Mouse (Mus musculus): Measurements from ENCODE around the gene Igfbp6.
"Not testable (repeated sequence)": the region's sequence is repeated elsewhere in the genome, so short reads cannot be mapped to it uniquely, and the experiment has no call there.

Gene Igfbp6

DNA sequence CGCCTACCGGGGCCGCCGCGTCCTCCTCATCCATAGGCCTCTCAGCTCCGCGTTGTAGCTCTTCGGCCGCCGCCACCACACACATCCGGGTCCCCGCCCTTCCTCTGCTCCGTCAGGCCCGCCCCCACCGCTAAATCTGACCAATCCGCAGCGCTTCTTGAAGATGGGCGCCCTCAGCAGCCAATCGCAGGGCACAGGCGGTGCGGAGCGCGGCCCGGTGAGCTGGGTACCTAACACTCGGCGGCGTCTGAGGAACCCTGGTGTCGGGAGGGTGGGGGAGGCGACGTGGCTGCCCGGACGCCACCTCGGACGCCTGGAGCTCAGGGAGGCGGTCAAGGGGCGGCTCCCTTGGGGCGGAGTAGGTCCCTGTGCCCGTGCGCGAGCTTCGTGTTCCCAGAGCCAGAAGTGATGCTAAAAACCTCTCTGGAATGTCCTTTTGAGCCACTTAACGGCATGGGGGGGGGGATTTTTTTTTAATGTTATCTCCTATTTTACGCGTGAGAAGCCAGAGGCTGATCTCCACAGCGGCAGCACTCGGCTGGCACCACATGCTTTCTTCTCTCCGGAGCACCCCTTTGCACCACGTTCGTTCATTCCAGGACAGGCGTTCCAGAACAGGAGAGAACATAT, 7.9 kb upstream of the Igfbp6 start, which contains the start of gene Spryd3:
TSS of gene Spryd3 (minus strand) at position 106 of the 630 bp plus-strand sequence.
- DNase-seq (ENCODE audit: low read depth, low spot score), result peak; percentile 92

GRCm38 (mm10) chr15:102141120-102141519, 3.0 kb upstream of the Igfbp6 start:
- no peak for DNase-seq (ENCODE audit: low read depth, low spot score)

DNA sequence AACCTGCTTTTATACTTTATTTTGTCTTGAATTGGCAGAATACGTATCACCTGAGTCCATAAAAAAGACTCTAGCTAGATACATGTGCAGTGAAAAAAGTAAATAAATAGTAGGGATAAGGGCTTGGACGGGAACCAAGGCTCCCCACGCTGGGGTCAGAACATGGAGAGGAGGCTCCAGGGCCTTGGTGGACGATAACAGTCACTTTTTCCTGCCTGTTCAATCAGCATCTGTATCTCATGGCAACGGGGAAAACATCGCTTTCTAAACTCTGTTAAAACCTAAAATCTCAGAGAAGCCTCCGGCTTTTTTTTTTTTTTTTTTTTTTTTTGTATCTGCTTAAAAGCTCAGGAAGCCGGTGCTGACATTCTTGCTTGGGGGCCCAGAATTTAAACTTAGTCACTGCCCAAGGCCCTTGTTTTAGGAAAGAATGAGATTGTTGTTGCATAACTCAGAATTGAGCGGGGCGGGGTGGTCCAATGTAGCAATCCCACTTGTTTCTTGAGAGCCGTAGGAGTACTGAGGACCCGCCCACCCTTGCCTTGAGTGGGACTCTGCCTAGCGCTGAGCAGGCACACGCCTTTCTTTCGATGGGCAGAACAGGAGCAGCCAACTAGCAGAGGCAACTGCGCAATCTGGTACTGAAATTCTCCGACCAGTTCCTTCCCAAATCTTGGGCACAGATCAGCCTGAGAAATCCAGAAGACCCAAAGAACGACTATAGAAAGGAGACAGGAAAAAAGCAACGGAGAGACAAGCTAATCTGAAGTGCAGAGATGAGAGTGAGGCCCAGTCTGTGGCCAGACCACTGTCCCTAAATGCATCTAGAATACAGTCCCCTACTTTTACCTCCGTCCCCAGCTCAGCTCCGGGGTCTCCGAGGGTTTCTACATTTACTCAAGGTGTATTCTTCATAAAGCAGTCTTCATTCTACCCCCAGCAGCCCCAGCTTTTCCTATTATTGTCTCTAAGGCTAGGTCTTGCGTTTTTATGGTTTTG, 949 bp upstream of the Igfbp6 start:
- no peak for DNase-seq (ENCODE audit: low read depth, low spot score)

GRCm38 (mm10) chr15:102144726-102145125, 564 bp downstream of the Igfbp6 start:
- no peak for DNase-seq (ENCODE audit: low read depth, low spot score)

GRCm38 (mm10) chr15:102145330-102145729, 1.2 kb downstream of the Igfbp6 start:
- no peak for DNase-seq (ENCODE audit: low read depth, low spot score)

DNA sequence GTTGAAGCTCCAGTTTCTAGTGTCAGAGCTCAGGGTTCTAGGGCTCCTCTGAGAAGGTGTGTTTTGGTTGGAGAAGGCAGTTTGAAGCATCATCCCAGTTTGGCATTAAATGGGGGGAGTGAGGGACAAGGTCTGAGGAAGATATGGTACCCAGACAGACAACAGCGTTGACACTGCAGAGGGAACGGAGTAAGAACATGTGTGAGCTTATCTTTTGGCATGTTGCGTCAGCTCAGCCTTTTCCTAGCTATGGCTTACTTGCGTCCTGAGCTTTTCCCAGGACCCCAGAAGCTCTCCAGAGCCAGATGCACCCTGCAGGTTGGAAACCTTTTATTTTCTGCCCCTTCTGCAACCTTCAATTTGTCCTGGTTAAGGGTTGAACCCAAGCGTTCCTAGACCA, 1.9 kb downstream of the Igfbp6 start:
- DNase-seq (ENCODE audit: low read depth, low spot score), result no peak

DNA sequence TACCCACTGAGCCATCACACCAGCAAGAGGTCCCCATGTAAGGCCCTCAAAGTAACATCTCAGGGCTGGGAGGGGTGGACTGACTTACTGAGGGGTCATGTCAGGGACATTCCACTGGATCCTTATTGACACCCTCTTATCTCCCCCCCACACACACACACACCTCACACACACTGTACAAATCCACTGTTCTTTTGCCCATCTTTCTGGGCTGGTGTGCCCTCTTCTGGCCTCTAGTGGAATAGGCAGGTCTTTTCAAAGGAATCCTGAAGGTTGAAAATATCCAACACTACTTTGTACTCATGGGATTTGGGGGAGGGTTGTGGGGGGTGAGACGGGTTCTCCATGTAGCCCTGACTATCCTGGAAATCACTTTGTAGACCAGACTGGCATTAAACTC, 2.7 kb downstream of the Igfbp6 start:
- peak; percentile 28 for DNase-seq (ENCODE audit: low read depth, low spot score)

GRCm38 (mm10) chr15:102147674-102148402, 3.7 kb downstream of the Igfbp6 start:
- no peak for DNase-seq (ENCODE audit: low read depth, low spot score)

GRCm38 (mm10) chr15:102149561-102149960, 5.4 kb downstream of the Igfbp6 start:
- DNase-seq (ENCODE audit: low read depth, low spot score), result no peak

GRCm38 (mm10) chr15:102150301-102151135, 6.4 kb downstream of the Igfbp6 start, which contains the start of gene Soat2:
Gene Soat2 (plus strand): TSS chr15:102150526.
- DNase-seq (ENCODE audit: low read depth, low spot score), result no peak

DNA sequence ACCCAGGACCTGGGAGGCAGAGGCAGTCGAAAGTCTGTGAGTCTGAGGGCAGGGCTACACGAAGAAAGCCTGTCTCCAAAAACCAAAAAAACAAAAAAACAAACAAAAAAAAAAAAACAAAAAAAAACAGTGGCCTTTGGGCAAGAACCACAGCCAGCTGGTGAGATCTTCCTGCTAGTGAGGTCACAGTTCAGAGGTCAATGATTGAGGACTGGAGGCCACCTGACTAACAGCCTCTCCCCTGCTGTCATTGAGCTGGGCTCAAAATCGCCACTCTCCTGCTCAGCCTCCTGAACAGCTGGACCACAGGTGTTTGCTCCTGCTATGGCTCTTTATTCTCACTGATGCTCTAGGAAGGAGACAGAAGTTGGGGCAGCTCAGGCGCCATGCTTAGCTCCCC, 8.5 kb downstream of the Igfbp6 start:
- DNase-seq (ENCODE audit: low read depth, low spot score), result no peak

GRCm38 (mm10) chr15:102155006-102155405, 10.8 kb downstream of the Igfbp6 start:
- not testable (repeated sequence) for DNase-seq (ENCODE audit: low read depth, low spot score)

- DNase-seq (ENCODE audit: low read depth, low spot score), result no peak
These were observed 12.7 kb downstream of the Igfbp6 start for GRCm38 (mm10) chr15:102156836-102157235.

GRCm38 (mm10) chr15:102160415-102161060, 16.4 kb downstream of the Igfbp6 start:
- DNase-seq (ENCODE audit: low read depth, low spot score), result no peak

- DNase-seq (ENCODE audit: low read depth, low spot score), result no peak
These were observed 19.9 kb downstream of the Igfbp6 start for GRCm38 (mm10) chr15:102163900-102164693.

- DNase-seq (ENCODE audit: low read depth, low spot score), result no peak
These were observed 21.4 kb downstream of the Igfbp6 start for GRCm38 (mm10) chr15:102165468-102166100.

DNA sequence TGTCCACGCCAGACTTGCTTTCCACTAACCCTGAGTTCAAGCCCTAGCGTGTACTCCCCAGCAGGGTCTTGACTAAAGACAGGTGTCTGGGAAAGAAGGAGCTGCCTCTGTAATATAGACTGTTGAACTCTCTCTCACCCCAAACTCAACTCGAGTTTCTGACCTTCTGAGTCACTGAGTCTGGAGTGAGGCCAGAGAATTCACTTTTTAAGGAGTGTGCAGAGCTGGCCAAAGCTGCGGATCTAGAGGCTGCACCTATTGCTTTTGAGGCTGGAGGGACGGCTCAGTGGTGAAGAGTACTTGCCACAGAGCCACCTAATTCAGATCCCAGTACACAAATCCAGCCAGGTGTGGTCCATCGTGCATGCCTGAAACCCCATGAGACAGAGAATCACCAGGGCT, 23.5 kb downstream of the Igfbp6 start:
- DNase-seq (ENCODE audit: low read depth, low spot score), result no peak

- DNase-seq (ENCODE audit: low read depth, low spot score), result no peak
These were observed 24.9 kb downstream of the Igfbp6 start for GRCm38 (mm10) chr15:102169064-102169463.

DNA sequence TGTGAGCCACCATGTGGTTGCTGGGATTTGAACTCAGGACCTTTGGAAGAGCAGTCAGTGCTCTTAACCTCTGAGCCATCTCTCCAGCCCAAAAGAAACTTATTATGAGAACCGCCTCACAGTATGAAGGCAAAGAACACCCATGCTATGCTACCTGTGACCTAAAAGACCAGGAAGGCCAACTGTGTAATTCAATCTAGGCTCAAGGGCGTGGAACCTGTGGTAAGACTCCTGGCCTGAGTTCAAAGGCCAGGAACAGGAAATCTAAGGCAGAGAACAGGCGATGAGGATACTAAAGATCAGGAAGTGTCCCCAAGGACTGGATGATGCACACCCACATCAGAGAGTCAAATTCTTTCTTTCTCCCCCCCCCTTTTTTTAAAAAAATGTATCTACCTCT, 29.4 kb downstream of the Igfbp6 start:
- no peak for DNase-seq (ENCODE audit: low read depth, low spot score)

Measured in retina, adult 2 months (tissue).